Mouse (Mus musculus) cerebellum, adult 2 months (tissue): ENCODE results near the gene Wars. TPM values are rescaled to one million over a fixed set of nuclear protein-coding genes. Genes with fewer than 3 reads are reported as not detected.

Source experiments
- DNase-seq, 2 experiments: peaks; one replicate each; pipeline ENCODE4 v3.0.0; 2021
- H3K27ac ChIP-seq: fragments of 200-500 bp; 2 replicates; pipeline ENCODE4 v1.5.1; 2012; ENCODE audit warnings: low read length, control low read depth, inconsistent platforms; ENCODE audit not compliant: insufficient read depth
- H3K27me3 ChIP-seq: fragments of 200-500 bp; 2 replicates; pipeline ENCODE4 v1.6.1; 2012; ENCODE audit warnings: inconsistent platforms, mild to moderate bottlenecking, low read length, moderate library complexity; ENCODE audit not compliant: control insufficient read depth, insufficient read depth
- H3K4me1 ChIP-seq: fragments of 200-500 bp; 2 replicates; pipeline ENCODE4 v1.6.1; 2011; ENCODE audit warnings: low read length; ENCODE audit not compliant: control insufficient read depth, insufficient read depth
- H3K4me3 ChIP-seq: fragments of 200-500 bp; replicated peaks from 2 replicates; pipeline ENCODE3; 2011; ENCODE audit warnings: mild to moderate bottlenecking, low read depth, low read length, control low read depth; ENCODE audit not compliant: insufficient read depth
- CTCF ChIP-seq: fragments of 200-500 bp; IDR thresholded peaks from 2 replicates; pipeline ENCODE4 v1.5.1; 2011; ENCODE audit warnings: low read depth, mild to moderate bottlenecking, control low read depth, low read length, moderate library complexity, borderline replicate concordance; ENCODE audit not compliant: insufficient read depth
- POLR2A ChIP-seq: fragments of 200-500 bp; IDR thresholded peaks from 2 replicates; pipeline ENCODE4 v1.6.1; 2011; ENCODE audit warnings: low read length, control low read depth, borderline replicate concordance; ENCODE audit not compliant: insufficient read depth
- WGBS: fragments of 180-500 bp; shearing (Covaris S2); methylation state at CpG from one replicate; pipeline ENCODE4 v1.1.7; 2018; 5-methylcytosine and 5-hydroxymethylcytosine counted together
- polyA plus RNA-seq: library from polyadenylated mRNA; depleted of rRNA; stranded (reverse); fragments of >200 nt; gene quantifications from 2 replicates; pipeline ENCODE4 v1.2.3, GENCODE M21; 2012; rRNA removed

The Wars gene
- polyA plus RNA-seq, 1 experiment: 120 TPM

DNA sequence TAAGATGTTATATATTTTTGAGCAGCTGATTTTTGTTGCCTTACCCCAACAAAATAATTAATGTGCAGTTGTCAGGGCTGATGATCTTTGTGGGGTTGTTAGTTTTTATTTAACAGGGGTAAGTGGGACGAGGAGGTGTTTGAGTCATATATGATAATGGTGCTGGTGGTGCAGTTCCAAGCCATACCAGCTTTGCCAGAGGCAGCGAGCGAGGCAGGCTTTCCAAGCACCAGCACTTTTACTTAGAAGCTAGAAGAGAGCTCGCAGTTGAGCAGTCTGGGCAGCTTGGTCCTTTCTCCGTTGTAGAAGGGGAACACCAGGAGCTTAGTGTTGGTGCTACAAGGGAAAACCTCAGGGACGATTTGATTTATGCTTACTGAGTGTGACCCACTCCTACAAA is 81.5 kb downstream of the Wars start:
- no peak overlapping the region for H3K4me3 ChIP-seq
- no peak for TF ChIP-seq CTCF
- no peak for TF ChIP-seq POLR2A
- WGBS: 68% methylated on average over 6 of the region's 6 CpGs
- no peak for DNase-seq
- H3K27ac ChIP-seq: no peak overlapping the region
- peaks cover under 1% of the 10 kb centered on the region; the same call in 1 of the 2 replicates for H3K4me1 ChIP-seq
- H3K27me3 ChIP-seq: no peaks in the 10 kb centered on the region

GRCm38 (mm10) chr12:108811133-108811532 is 82.8 kb downstream of the Wars start:
- no peaks in the 10 kb centered on the region for H3K27me3 ChIP-seq
- no peak overlapping the region for H3K4me3 ChIP-seq
- peak in 1 of 2 experiments; percentile 51 for DNase-seq
- no peak overlapping the region for H3K27ac ChIP-seq
- H3K4me1 ChIP-seq: no peaks in the 10 kb centered on the region
- TF ChIP-seq POLR2A (no peak), CTCF (peak; percentile 58; the same call in 1 of the 2 replicates)
- WGBS: 17% methylated on average over 2 of the region's 2 CpGs

DNA sequence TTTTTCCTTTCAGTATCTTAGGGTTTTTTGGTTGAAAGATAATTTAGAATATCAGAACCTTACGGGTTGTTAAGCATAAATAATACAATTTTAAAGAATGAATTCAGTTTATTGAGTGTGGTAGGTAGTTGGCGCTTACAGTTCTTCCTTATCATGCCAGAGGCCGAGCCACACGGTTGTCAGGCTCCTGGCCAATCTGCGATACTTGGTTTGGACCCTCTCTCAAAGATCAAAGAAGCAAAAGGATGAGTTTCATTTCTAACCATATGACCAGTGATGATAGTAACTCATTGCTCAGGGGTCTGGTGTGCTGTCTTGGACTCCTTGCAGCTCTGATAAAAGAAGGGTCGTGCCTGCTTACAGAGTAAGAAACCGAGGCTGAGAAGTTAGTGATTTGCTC is 83.7 kb downstream of the Wars start:
- DNase-seq: no peak
- 71% methylated on average over 7 of the region's 7 CpGs for WGBS
- Histone ChIP-seq H3K4me3 (no peak overlapping the region), H3K27ac (no peak overlapping the region), H3K27me3 (no peaks in the 10 kb centered on the region), H3K4me1 (no peaks in the 10 kb centered on the region)
- TF ChIP-seq POLR2A (no peak), CTCF (no peak)

Other genes with a start within 250 kb of the Wars start
- 7.4 and 8.3 TPM in 2 replicates for gene Degs2, start 191.9 kb downstream of the Wars start, polyA plus RNA-seq
- 23.9 and 26.3 TPM in 2 replicates for gene Yy1, start 101.2 kb downstream of the Wars start, polyA plus RNA-seq
- gene Slc25a29, start 58.3 kb downstream of the Wars start, polyA plus RNA-seq: 42.4 and 43.4 TPM in 2 replicates
- 9.8 and 12.5 TPM in 2 replicates for gene Slc25a47, start 58.1 kb downstream of the Wars start, polyA plus RNA-seq
- 14.6 and 16.0 TPM in 2 replicates for gene Wdr25, start 543 bp downstream of the Wars start, polyA plus RNA-seq
- gene Begain, start 174.0 kb upstream of the Wars start, polyA plus RNA-seq: 64.5 and 76.4 TPM in 2 replicates